Mouse (Mus musculus): Measurements from ENCODE around the gene Scin.

GRCm38 (mm10) chr12:40016068-40016467 lies 118.0 kb downstream of the Scin start:
- TF ChIP-seq POLR2A (IDR thresholded peaks at IDR 0.05; ENCODE audit: control insufficient read depth, low read depth, low read length) (no peak), CTCF (IDR thresholded peaks at IDR 0.05; ENCODE audit: control insufficient read depth, insufficient read depth, insufficient replicate concordance, low read depth, low read length) (no peak)

All from testis, adult 2 months (tissue).